Mouse (Mus musculus): ENCODE data around the gene Mrps30. TPM values are rescaled to one million over a fixed set of nuclear protein-coding genes. Genes with fewer than 3 reads are reported as not detected.

Gene Mrps30
- polyA plus RNA-seq, 1 experiment from 2014 or later, result 28.5 TPM

Other genes starting within 250 kb of the Mrps30 start
- 0.52 and 1.0 TPM in 2 replicates for gene B430218F22Rik, start 622 bp downstream of the Mrps30 start, polyA plus RNA-seq (2014; fragmentation: Nextera tagmentation; extraction: Ambion mirVana)

All from embryonic facial prominence, embryonic 14.5 days (tissue).